Comparison of ENCODE assay signal across 21 mouse cellular contexts in genomic region chr9:67614068-67614727, GRCm38 (mm10). TPM values are rescaled to one million over a fixed set of nuclear protein-coding genes. Genes with fewer than 3 reads are reported as not detected.
DNase-seq lines count a peak whose midpoint lies in the region; ATAC-seq lines count a peak whose summit lies in the region.
"Had no signal": no experiment of that assay in that cellular context is flagged by ENCODE, and none has a peak within 500 bp of the region (broad histone marks: within the 10 kb centered on the region; RNA-seq: fewer than 3 reads in every experiment).

No protein-coding gene starts in this region.

- H3K9ac ChIP-seq in limb, embryonic 12.5 days (replicated peaks): no peak overlapping the region
- H3K9ac ChIP-seq: embryonic facial prominence, embryonic 12.5 days; forebrain, embryonic 15.5 days; heart, embryonic 15.5 days; hindbrain, embryonic 14.5 days had no signal

- H3K9me3 ChIP-seq in limb, embryonic 12.5 days: no peaks in the 10 kb centered on the region
- H3K9me3 ChIP-seq: embryonic facial prominence, embryonic 12.5 days; forebrain, embryonic 15.5 days; heart, embryonic 15.5 days had no signal

- no peak overlapping the region for H3K4me2 ChIP-seq in limb, embryonic 12.5 days
- H3K4me2 ChIP-seq: embryonic facial prominence, embryonic 12.5 days; forebrain, embryonic 15.5 days; heart, embryonic 11.5 days; heart, embryonic 15.5 days; hindbrain, embryonic 14.5 days had no signal

- H3K36me3 ChIP-seq in limb, embryonic 12.5 days: no peaks in the 10 kb centered on the region
- H3K36me3 ChIP-seq: embryonic facial prominence, embryonic 12.5 days; forebrain, embryonic 15.5 days; heart, embryonic 15.5 days had no signal

- H3K4me1 ChIP-seq in limb, embryonic 12.5 days (replicated peaks): peaks cover 64% of the 10 kb centered on the region

- H3K4me3 ChIP-seq in limb, embryonic 12.5 days (replicated peaks): no peak overlapping the region
- H3K4me3 ChIP-seq: embryonic facial prominence, embryonic 12.5 days; forebrain, embryonic 15.5 days; heart, adult 2 months; heart, embryonic 15.5 days had no signal

- ATAC-seq in limb, embryonic 12.5 days (ENCODE audit: insufficient number of reproducible peaks, insufficient read depth, low FRiP score, low TSS enrichment, low read depth): no peak
- ATAC-seq: forebrain, embryonic 15.5 days; Patski had no signal

- H3K27ac ChIP-seq in limb, embryonic 12.5 days: 0 out of 2 replicates have a peak overlapping the region, but pooled peaks have one; percentile 29
- H3K27ac ChIP-seq: embryonic facial prominence, embryonic 12.5 days; forebrain, embryonic 15.5 days; heart, adult 2 months; heart, embryonic 15.5 days; hindbrain, embryonic 14.5 days had no signal

- WGBS in limb, embryonic 12.5 days: 43% methylated on average over 2 of the region's 2 CpGs

- DNase-seq in adrenal gland, postnatal 14 days: peak; percentile 24
- no peak for DNase-seq in adrenal gland, postnatal 25 days
- DNase-seq in kidney, postnatal 25 days: peak; percentile 42 to 61
- no peak for DNase-seq in kidney, adult 18-20 months
- peak; percentile 36 for DNase-seq in testis, postnatal 14 days (ENCODE audit: low spot score)
- no peak for DNase-seq in testis, postnatal 10 days (ENCODE audit: low spot score)
- DNase-seq in frontal cortex, postnatal 14 days (ENCODE audit: low spot score in 2 of 2): no peak
- DNase-seq: adrenal gland, postnatal 36 days; cerebellum, adult 8-10 months; cerebellum, postnatal 14 days; embryo, embryonic 11 days; gastrocnemius, postnatal 14 days; heart, adult 2 months; heart, postnatal 14 days had no signal

- H3K27me3 ChIP-seq in limb, embryonic 12.5 days: no peaks in the 10 kb centered on the region
- H3K27me3 ChIP-seq: embryonic facial prominence, embryonic 12.5 days; forebrain, embryonic 15.5 days; heart, embryonic 15.5 days; Patski had no signal

RNA-seq across cellular contexts. Expression of gene Tln2, which starts 54.7 kb away (rescaled TPM):
- total RNA-seq in adrenal gland, postnatal 14 days (2021): 24.6 and 27.1 TPM in 2 replicates
- total RNA-seq in adrenal gland, postnatal 25 days (2021): 15.8 and 30.4 TPM in 2 replicates
- polyA plus RNA-seq in limb, embryonic 12.5 days (2016; fragmentation: Nextera tagmentation; extraction: Ambion mirVana): 36.3 and 37.3 TPM in 2 replicates

Comparison
In these comparisons a context has a peak if more than half of its experiments do, and no peak if none do; other contexts are left out.
1. DNase-seq: peak in adrenal gland, postnatal 14 days (single experiment), kidney, postnatal 25 days (2 of 2) and testis, postnatal 14 days (single experiment); none in adrenal gland, postnatal 25 days (single experiment), kidney, adult 18-20 months (single experiment), testis, postnatal 10 days (single experiment) and frontal cortex, postnatal 14 days (0 of 2).